Mouse (Mus musculus) forebrain, embryonic 15.5 days (tissue): ENCODE data around the gene Sox13. TPM values are rescaled to one million over a fixed set of nuclear protein-coding genes. Genes with fewer than 3 reads are reported as not detected.

Source experiments
- ATAC-seq: fragments of 200-750 bp; cut with Nextera tagmentation; replicated peaks from 2 replicates; pipeline ENCODE4 v1.8.0; 2017; ENCODE audit warnings: mild to moderate bottlenecking, moderate TSS enrichment, moderate library complexity
- H3K27ac ChIP-seq: fragments of 300-500 bp; sonication (generic); replicated peaks from 2 replicates; pipeline ENCODE4 v1.5.1; 2015; ENCODE audit warnings: mild to moderate bottlenecking, inconsistent platforms
- H3K27me3 ChIP-seq: fragments of 300-500 bp; sonication (generic); 2 replicates; pipeline ENCODE4 v1.6.1; 2015; ENCODE audit warnings: inconsistent platforms
- H3K36me3 ChIP-seq: fragments of 300-500 bp; sonication (generic); 2 replicates; pipeline ENCODE4 v1.6.1; 2015; ENCODE audit warnings: mild to moderate bottlenecking, inconsistent platforms
- H3K4me1 ChIP-seq: fragments of 300-500 bp; sonication (generic); 2 replicates; pipeline ENCODE4 v1.6.1; 2015; ENCODE audit warnings: inconsistent platforms
- H3K4me2 ChIP-seq: fragments of 300-500 bp; sonication (generic); replicated peaks from 2 replicates; pipeline ENCODE4 v1.6.1; 2015; ENCODE audit warnings: mild to moderate bottlenecking, inconsistent platforms
- H3K4me3 ChIP-seq: fragments of 300-500 bp; sonication (generic); 2 replicates; pipeline ENCODE4 v1.5.1; 2015; ENCODE audit warnings: mild to moderate bottlenecking, inconsistent platforms
- H3K9ac ChIP-seq: fragments of 300-500 bp; sonication (generic); replicated peaks from 2 replicates; pipeline ENCODE4 v1.6.1; 2015; ENCODE audit warnings: mild to moderate bottlenecking, inconsistent platforms
- H3K9me3 ChIP-seq: fragments of 300-500 bp; sonication (generic); 2 replicates; pipeline ENCODE4 v1.6.1; 2016; ENCODE audit warnings: inconsistent platforms
- WGBS: fragments of 180-500 bp; shearing (Covaris S2); methylation state at CpG from one replicate; pipeline ENCODE4 v1.1.7; 2015; ENCODE audit warnings: mixed read lengths; 5-methylcytosine and 5-hydroxymethylcytosine counted together
- polyA plus RNA-seq: library from polyadenylated mRNA; unstranded; fragments of >200 nt; fragmentation: Nextera tagmentation; extraction: Ambion mirVana; gene quantifications from 2 replicates; pipeline ENCODE4 v1.2.1, GENCODE M21; 2015

Gene Sox13
- polyA plus RNA-seq, 1 experiment from 2014 or later = 5.1 TPM

DNA sequence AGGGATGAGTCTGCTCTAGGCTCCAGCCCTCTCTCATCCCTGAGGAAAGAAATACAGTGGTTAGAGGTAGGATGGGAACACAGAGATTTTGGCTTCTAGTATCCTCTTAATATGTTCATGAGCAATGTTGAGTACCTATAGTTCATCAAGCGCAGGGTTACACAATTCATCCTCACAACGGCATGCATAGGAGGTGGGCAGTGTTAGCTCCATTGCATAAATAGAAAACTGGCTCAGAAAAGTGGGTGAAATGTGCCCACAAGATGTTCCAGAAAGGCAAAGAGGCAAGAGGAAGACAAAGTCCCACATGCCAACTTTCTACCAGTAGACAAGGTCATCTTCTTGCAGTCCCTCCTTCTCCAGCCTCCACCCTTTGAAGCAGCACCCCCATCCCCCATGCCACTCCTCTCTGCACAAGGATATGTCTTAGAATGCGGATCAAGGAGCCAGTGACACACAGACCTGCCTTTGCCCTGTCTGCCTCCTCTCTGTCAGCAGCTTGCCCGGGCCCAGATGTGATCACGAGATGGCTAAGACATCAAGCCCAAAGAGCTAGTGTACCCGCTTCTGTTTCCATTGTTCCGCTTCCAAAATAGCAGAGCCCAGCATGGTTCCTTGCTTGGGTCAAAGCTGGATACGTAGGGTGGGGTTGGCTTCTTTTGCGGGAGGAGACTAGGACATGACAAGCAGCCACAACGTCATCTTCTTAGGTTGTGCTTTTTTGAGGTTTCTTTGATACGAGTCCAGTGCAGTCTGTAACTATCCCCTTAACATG is 91.3 kb downstream of the Sox13 start:
- 87% methylated on average over 11 of the region's 11 CpGs for WGBS
- no peak overlapping the region for H3K4me3 ChIP-seq
- no peak overlapping the region for H3K27ac ChIP-seq
- H3K9ac ChIP-seq = no peak overlapping the region
- H3K4me2 ChIP-seq = no peak overlapping the region
- H3K27me3 ChIP-seq = no peaks in the 10 kb centered on the region
- H3K36me3 ChIP-seq = no peaks in the 10 kb centered on the region
- no peak for ATAC-seq
- peaks cover 26% of the 10 kb centered on the region for H3K4me1 ChIP-seq
- no peaks in the 10 kb centered on the region for H3K9me3 ChIP-seq

Other genes with a start within 250 kb of the Sox13 start
- gene Golt1a, start 114.6 kb downstream of the Sox13 start, polyA plus RNA-seq = 0.32 TPM in 1 of 2 replicates, not detected in the other
- not detected in 2 replicates for gene Kiss1, start 102.5 kb downstream of the Sox13 start, polyA plus RNA-seq
- not detected in 2 replicates for gene Ren1, start 73.9 kb downstream of the Sox13 start, polyA plus RNA-seq
- gene Etnk2, start 60.8 kb downstream of the Sox13 start, polyA plus RNA-seq = 5.2 and 5.9 TPM in 2 replicates
- gene Snrpe, start 185.9 kb upstream of the Sox13 start, polyA plus RNA-seq = 550 and 591 TPM in 2 replicates
- not detected in 2 replicates for gene Zbed6, start 236.5 kb upstream of the Sox13 start, polyA plus RNA-seq
- gene Gm38394, start 236.9 kb upstream of the Sox13 start, polyA plus RNA-seq = 3.6 TPM in 2 replicates